Mouse (Mus musculus) adrenal gland, adult (tissue): Measurements from ENCODE around the gene Rgp1.
"Not testable (repeated sequence)": the region's sequence is repeated elsewhere in the genome, so short reads cannot be mapped to it uniquely, and the experiment has no call there.

Experiments
- DNase-seq, 2 experiments: peaks; one replicate each; pipeline ENCODE4 v3.0.0; 2022 to 2023; ENCODE audit warnings: low spot score in 1 of 2; ENCODE audit not compliant: inconsistent age in 2 of 2

Gene Rgp1

DNA sequence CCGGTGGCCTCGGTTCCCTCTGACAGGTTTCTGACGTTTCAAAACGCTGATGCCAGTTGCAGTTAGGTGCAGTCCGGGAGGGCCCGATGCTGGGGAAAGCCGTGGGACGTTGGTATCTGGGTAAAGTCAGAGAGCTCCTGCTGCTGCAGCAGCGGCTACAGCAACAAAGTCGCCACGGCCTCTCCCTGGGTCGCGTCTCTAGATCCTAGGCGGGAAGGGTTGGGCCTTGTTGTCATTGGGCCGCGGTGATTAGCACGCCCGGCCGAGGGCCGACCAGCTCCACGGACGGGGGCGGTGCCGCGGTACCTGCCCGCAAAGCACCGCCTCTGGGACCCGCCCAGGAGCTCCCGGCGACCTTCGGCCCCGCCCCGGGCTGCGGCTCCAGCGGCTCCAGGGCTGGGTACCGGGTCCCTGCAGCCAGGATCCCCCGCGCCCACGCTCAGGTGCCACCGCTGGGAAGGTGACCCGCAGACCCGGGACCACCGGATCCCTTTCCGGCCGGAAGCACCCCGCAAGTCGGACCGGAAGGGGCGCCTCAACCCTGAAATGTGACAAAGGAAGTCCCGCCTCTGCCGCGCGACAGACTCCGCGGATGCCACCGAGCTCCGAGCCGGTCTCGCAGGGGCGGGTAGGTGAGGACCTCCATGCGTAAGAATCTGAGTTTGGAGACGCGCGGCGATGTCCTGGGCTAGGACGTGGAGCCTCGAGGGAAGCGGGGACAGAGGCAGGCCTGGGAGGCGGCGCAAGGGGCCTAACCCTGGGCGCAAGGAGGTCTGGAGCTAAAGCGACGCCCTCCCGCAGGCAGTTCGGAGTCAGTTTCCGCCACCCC lies at the start of gene Rgp1, which contains the start of gene Gba2:
TSS of gene Rgp1 (plus strand) at position 340 of the 829 bp plus-strand sequence.
TSS of gene Gba2 (minus strand) at position 498 of the 829 bp plus-strand sequence.
- DNase-seq = peak; percentile 94 to 98

DNA sequence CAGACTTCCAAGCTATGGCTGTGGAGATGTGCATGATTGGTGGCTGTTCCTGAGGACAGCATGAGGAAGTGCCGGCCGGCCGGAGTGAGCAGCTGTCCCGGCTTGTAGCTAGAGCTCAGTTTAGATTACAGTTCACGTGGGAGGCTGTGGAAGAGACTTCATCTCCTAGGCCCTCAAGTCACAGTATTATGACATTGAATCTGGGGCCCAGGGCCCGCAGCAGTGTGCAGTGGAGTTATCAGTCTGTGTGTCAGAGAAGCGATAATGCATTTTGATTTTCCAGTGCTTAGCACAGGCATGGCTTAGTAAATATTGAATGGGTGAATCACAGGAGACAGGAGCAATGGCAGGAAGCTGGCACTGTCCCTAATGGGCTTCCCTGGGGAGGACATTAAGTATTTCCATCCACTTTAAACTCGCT lies 48.4 kb upstream of the Rgp1 start:
- DNase-seq = peak; percentile 67 to 84

DNA sequence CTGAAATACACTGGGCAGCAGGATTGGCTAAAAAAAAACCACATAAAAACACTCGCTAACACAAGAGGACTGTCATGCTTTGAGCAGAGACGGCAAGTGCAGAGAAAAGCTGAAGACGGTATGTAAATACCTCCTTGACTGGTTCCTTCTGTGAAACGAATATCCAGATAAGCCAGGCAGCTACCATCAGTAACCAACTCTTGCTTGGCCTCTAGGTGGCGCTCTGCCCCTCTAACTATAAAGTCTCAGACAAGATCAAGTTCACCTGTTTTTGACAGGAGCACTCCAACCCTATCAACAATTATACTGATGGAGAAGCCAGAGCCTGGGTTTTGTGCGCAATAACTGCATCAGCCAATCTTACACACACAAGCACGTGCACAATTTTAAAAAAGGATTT lies 47.9 kb upstream of the Rgp1 start:
- peak; percentile 86 to 94 for DNase-seq

DNA sequence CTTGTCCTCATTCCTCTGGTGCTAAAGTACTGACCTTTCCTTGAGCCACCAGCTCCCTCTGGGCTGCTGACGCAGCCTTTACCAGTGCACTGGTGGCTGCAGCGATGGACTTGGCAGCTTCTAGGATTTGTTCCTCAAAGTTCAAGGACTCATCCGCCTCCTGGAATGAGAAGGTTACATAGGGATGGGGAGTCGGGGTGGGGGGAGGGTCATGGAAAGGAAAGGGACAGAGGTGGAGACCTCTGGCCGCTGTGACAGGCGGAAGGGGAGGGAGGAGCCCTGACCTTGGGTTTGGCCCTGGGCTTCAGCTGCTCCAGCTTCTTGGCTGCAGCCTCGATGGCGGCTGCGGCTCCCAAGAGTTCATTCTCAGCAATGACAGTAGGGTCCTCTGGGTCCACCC lies 45.2 kb upstream of the Rgp1 start:
- peak; percentile 90 to 94 for DNase-seq

DNA sequence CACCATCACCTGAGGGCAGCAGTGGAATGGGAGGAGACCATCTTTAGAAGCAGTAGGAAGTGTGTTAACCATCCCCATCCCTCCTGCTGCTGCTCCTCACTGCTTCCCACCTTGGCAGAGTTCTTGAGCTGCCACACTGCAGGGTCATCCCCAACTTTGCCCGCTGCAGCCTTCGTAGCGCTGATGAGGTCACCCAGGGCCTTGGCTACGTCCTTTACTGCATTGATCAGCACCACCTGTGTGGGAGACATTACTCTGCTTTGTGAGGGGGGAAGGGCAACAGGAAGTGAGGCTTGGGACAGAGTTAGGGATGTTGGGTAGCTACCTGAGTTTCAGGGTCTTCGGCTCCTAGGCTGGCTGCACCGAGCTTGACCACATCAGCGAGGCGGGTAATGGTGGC lies 42.9 kb upstream of the Rgp1 start:
- peak in 1 of 2 experiments; percentile 75 for DNase-seq

DNA sequence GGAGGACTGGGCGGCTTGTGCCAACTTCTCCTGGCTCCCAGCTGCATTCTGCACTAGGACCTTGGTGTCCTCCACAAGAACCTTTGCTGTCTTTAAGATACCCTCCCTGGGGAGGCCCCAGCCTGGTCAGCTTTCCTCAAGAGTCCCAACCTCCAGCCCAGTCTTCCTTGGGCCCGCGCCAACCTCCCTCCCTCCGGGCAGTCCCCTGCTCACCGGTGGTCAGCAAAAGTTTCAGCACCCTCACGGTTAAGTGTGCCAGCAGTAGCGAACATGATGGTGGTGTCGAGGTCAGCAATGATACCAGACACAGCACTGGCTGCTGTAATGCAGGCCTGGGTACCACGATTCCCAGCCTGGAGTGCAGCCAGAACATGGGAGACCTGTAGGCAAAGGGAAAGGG lies 42.5 kb upstream of the Rgp1 start:
- peak in 1 of 2 experiments; percentile 69 for DNase-seq

DNA sequence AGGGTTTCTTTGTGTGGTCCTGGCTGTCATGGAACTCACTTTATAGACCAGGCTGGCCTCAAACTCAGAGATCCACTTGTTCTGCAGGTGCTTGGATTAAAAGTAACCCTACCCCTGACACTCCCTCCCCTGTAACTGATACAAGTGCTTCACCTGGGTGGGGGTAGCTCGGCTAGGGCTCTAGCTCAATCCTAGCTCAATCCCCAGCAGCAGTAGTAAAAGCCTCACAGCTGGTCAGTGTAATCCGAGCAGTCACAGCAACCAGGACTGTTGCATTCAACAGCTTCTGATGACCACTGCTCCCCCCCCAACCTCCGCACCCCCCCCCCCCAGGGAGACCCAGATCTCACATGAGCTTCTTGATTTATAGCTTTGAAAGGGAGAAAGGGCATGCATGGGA lies 36.5 kb upstream of the Rgp1 start:
- DNase-seq = no peak

DNA sequence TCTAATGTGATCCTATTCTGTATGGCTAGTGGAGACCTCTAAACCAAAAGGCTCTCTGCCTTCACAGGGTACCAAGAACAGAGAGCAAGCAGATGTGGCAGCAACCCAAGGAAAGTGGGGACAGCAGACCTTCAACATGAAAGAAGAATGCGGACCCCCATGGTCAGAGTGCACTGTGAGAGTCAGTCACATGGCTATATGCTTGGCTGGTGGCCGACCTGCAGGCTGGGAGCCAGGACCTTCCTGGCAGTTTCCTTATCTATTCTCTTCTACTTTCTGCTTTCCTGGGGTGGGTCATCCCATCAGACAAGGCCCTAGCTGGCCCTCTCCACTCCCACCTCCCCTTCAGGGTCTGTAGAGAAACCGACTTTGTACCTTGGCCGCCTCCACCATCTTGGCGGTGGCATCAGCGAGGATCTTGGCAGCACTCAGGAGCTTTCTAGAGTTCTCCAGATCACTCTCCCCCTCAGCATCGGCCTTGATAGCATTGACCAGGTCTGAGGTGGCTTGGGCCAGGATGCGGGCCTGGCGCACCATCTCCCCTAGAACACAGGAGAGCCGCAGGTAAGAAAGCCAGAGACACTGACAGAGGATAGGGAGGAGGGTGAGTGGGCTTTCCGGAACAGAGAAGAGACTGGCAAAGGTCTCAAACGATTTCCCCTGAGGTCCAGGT lies 32.0 kb upstream of the Rgp1 start:
- DNase-seq = peak; percentile 82 to 91

DNA sequence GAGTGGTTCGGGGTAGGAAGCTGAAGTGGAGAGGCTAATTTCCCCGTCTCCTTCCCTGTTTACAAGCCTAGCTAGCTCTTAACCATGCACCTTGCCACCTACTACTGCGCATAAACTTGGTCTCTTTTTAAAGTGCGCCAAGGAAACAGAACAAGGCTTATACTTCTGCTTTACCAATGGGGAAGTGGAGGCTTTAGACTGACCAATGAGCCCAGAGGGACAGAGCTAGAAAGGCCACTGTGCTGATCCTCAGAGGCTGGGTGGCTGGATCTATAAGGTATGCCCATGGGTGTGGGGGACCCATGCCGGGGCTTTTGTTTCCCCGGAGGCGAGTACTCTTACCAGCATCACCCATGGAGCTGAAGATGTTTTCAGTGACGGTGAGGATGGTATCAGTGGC lies 31.4 kb upstream of the Rgp1 start:
- DNase-seq = no peak

DNA sequence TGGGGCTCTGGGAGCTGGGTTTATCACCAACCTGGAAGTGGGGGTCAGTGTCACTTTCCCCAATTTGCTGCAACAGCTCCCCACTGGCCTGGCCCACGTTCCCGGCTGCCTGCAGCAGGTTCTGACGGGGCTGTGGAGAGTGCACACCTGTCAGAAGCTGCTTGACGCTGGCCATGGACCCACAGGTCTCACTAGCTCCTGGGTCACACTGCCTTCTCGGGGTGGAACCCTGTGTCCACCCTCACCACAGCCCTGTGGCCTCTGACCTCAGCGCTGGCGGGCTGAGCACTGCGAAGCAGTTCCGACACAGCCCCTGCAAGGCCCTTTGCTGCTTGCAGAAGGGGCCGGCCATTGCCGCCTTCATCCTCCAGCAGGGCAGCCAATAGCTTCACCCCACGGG lies 29.5 kb upstream of the Rgp1 start:
- DNase-seq = no peak

DNA sequence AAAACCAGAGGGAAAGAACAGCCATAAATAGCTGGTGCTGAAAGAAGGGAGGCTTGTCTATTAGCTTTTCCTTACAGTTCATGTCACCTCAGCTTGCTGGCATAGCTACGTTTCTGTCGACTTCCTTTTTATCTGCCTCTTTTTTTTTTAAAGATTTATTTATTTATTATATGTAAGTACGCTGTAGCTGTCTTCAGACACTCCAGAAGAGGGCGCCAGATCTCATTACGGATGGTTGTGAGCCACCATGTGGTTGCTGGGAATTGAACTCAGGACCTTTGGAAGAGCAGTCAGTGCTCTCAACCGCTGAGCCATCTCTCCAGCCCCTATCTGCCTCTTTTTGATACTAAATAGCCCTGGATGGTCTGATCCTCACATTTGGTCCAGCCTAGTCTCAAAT lies 26.7 kb upstream of the Rgp1 start:
- not testable (repeated sequence) for DNase-seq

DNA sequence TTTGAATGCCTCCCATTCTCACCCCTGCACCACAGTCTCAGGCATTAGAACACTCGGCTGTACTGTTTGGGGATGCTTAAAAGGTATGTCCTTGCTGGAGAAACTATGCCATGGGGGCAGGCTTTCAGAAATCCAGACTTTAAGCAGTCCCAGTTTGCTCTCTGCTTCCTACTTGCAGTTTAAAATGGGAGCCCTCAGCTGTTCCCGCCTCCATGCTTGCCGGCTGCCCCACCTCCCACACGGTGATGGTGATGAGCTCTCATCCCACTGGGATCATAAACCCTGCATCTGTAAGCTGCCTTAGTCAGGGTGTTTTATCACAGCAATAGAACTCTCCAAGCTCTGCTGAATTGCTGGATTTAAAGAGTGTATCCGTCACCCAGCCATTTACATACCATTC lies 26.1 kb upstream of the Rgp1 start:
- no peak for DNase-seq

DNA sequence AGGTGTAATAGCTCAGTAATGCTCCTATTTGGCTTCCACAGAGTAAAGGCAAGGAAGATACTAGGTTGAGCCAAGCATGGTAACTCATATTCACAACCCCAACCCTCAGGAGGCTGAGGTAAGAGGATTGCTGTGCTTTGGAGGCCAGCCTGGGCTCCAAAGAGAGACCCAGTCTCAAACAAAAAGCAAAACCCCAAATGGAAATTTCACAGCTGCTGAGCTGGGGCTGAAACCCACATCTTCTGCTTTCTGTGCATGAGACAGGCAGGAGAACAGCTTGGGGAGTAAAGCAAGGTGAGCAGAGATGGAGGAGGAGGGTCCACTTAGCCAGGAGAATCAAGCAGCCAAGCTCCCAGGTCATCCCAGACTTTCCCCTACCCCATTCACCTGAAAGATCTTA lies 24.6 kb upstream of the Rgp1 start:
- DNase-seq = no peak

DNA sequence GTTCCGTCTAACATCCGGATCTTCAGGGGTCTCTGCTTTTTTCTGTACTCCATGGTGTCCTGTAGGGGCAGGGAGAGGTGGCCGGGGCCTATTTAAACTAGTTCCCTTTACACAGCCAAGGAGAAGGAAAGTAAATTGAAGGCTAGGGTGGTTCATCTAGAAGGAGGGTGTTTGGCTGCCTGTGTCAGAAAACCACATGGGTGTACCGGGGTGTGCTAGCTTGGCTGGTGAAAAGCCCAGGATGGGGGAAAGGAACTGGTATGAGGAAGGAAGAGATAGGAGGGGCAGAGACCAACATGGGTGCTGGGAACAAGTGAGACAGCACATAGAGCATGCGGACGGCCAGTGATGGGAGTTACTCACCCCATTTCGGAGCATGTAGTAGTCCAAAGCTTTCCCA lies 22.6 kb upstream of the Rgp1 start:
- DNase-seq = no peak

DNA sequence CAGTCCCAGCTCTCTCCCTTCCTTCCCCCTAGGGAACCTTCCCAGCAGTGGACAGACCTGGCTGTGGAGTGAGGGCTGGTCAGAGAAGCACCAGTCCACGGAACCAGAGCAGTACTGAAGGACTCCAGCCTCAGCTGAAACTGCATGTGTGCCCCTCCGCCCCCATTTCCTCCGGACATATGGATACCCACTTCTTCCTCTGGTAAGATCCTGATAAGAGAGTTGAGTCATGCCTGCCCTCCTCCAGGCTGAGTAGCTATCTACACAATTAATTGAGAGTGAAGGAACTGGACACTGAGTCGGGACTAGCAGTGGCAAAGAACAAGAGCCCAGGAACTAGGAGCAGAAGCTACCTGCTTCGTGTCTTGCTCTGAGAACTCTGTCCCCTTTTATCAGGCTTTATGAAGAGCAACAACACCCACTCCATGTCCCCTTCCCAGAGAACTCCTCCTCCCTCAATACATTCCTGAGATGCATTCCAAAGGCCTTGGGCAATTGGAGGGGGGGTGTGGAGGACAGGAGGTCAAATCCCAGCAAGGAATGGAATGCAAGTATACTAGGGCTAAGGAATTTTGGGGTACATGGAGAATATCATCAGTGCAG lies 20.4 kb upstream of the Rgp1 start:
- peak; percentile 50 to 81 for DNase-seq

DNA sequence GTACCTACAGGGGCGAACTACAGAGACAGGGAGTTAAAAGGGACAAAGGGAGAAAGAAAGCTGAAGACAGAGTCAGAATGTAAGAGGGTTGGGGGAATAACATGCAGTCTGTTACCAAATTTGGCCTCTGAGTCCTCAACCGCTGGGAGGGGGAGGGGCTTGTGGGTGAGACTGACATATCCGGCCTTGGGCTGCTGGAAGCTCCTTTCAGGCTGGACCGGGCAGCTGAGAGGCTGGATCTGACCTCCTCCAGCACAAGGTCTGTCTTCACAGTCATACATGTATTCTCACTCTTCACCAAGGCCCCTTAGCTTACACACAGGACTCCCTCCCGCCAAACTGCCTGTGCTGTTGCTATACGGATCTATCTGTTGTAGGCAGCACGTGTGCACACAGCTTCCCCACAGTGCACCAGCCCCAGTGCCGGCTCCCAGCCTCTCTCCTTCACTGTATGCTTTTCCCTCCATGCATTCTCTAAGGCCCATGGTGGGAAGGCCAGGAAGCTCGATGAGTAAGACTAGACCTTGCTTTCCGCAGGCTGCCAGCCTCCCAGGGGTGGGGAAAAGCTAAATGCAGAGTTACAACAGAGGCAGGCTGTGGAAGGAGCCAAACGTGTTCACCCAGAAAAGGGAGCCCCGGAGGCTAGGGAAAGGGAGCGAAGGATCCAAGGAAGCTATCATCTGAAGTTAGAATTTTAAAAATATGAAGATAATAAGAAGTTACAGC lies 19.7 kb upstream of the Rgp1 start:
- DNase-seq = peak; percentile 87 to 94

DNA sequence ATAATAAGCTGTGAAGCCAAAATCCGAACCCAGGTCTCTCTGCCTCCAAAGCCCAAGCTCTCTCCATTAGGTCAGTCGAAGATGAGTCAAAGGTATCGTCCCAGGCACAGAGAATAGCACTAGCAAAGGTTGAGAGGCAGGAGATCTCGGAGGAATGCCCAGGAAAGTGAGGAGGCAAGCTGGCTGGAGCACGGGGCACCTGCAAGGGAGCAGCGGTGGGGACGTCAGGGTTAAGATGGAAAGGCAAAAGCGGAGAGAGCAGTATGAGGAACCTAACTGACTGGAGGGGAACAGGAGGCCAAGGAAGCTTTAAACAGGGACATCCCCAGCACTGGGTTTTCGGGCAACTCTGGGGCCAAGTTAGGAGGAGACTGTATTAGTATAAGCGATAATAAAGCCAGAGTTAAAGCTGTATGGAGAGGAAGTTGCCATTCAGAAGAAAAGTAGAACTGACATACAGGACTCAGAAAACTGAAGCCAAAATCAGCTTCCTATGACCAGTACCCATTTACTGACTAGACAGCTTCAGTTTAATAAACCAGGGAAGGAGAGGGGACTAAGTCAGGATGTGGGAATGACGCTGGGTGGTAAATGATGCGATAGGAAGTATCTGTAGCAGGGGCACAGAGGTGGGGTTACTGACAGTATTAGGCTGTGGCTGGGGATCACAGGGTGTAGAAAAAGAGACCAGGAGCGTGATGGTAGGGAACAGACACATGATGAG lies 18.8 kb upstream of the Rgp1 start:
- peak in 1 of 2 experiments; percentile 78 for DNase-seq

DNA sequence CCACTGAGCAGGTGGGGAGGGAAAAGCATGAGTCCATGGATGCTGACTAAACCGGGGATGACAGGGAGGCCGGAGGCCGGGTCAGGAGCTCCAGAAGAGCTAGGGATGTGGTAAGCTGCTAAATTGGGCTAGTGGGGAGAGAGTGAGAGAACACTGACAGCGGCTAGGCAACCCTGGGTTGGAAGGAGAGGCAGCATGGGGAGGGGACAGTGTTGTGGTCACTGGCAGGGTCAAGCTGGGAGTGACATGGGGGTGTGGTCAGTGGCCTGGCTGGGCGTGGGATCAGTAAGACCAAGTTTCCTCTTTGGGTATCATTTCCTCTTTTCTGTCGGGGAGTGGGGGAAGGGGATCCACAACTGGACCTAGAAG lies 18.3 kb upstream of the Rgp1 start:
- peak; percentile 77 to 87 for DNase-seq

DNA sequence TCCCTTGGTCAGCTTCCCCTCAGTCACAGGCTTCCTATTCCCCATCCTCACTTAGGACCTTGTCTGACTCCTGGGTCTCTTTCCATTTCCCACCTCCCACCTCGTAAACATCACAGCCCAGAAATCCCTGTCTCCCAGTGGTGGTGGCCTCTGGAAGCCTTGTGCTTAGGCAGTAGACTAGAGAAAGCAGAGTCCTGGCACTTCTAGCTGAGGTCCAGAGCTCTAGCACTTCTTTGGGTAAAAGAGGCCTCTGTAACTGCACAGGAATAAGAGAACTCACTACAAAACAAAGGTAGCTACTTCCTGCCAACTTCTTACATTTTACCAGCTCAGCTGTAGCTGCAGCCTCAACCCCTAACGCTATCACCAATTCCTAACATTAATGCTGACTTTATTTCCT lies 17.5 kb upstream of the Rgp1 start:
- peak in 1 of 2 experiments; percentile 73 for DNase-seq

DNA sequence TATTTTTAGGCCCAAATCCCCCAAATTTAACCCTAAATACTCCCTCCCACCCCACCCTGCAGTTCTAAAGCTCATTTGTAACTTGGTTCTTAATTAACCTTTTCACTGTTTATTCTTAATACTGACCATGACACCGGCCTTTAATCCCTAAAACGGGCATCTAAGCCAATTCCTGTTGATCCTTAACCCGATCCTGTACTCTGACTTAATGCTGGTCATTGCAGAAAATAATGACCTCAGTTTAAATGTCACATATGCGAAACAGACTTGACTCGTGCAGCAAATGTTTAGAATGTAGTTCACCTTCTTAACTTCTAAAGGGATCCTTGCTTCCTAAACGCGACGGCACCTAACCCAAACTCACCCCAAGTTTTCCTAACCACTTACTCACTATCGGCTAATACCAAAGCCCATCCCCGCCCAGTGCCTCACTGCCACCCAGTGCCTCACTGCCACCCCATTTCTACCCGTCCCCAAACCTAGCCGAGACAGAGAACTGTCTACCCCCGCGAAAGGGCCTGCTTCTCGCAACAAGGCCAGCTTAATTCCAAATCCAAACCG lies 17.0 kb upstream of the Rgp1 start:
- no peak for DNase-seq
